Mouse (Mus musculus): ENCODE data around the gene Tenm3. TPM values are rescaled to one million over a fixed set of nuclear protein-coding genes. Genes with fewer than 3 reads are reported as not detected.

Gene Tenm3
- polyA plus RNA-seq, 1 experiment from 2014 or later, result 2.6 TPM

DNA sequence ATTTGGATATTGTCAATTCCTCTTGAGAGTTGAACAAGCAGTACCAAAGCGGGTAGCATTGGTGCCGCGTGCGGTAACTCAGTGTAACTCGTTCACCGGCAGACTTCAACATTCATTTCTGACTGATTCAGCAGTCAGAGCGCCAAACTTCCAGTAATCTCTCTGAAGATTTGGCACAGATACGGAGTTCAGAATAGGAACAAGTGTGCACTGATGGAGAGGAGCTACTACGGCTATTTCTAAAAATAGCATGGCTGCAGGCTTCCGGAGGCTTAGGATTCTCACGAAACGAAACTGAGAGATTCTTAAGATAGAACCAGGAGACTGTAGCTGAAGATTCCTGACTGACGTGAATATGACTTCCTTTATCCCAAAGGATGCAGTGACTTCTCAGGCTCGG lies 332.6 kb downstream of the Tenm3 start:
- no peaks in the 10 kb centered on the region for H3K36me3 ChIP-seq
- no peak overlapping the region for H3K4me3 ChIP-seq (replicated peaks)
- WGBS (ENCODE audit: insufficient replicate concordance), result 73% methylated on average over 14 of the region's 14 CpGs
- no peak overlapping the region for H3K27ac ChIP-seq
- no peaks in the 10 kb centered on the region for H3K4me1 ChIP-seq (replicated peaks)
- H3K4me2 ChIP-seq, result no peak overlapping the region
- DNase-seq, result no peak
- H3K9me3 ChIP-seq (replicated peaks), result no peaks in the 10 kb centered on the region; the same call in 1 of the 2 replicates
- H3K9ac ChIP-seq, result no peak overlapping the region
- no peaks in the 10 kb centered on the region for H3K27me3 ChIP-seq
- ATAC-seq (ENCODE audit: low read depth), result no peak

DNA sequence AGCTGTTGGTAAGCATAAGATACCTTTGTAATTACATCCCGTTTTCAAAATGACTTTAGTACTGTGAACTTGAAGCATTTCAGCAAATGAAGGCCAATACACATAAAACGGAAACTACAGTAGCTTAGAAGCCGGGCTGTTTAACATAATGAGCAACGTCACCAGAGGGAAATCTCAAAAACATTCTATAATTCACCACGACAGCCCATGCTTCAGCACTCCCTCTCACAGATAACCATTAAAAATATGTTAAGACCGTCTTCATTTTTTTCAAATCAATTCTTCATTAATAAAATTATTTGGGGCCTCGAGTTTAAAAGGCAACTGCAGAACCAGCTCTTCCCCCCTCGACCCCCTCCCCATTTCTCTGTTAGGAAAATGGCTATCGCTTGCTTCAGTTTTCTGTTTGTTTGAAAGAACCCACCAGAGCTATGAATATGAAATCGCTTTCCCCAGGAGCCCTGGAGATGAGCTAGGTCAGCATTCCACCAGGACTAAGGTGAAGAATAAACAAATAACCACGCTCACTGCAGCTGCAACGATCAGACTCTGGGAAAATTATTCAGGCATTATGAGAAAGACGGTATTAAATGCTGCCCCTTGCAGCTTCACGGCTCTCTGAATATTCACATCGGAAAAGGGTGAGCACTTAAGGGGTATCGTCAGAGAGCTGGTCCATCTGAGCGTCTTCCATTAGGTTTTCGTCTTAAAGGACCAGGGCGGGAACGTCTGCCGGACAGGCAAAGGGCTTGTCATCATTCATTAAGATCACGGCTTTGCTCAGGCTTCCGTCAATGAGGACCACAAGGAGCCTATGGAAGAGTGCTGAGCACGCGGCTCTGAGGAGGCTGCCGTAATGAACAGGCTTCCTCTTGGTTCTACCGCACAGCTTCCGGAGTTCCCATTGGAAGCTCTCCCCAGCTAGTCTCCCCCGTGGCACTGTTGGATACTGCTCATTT lies 334.8 kb downstream of the Tenm3 start:
- Histone ChIP-seq H3K9ac (no peak overlapping the region), H3K27ac (no peak overlapping the region), H3K36me3 (no peaks in the 10 kb centered on the region), H3K4me2 (no peak overlapping the region), H3K9me3 (replicated peaks) (no peaks in the 10 kb centered on the region; the same call in 1 of the 2 replicates), H3K4me3 (replicated peaks) (no peak overlapping the region), H3K27me3 (no peaks in the 10 kb centered on the region), H3K4me1 (replicated peaks) (no peaks in the 10 kb centered on the region)
- 71% methylated on average over 29 of the region's 29 CpGs for WGBS (ENCODE audit: insufficient replicate concordance)
- ATAC-seq (ENCODE audit: low read depth), result no peak
- DNase-seq, result no peak

DNA sequence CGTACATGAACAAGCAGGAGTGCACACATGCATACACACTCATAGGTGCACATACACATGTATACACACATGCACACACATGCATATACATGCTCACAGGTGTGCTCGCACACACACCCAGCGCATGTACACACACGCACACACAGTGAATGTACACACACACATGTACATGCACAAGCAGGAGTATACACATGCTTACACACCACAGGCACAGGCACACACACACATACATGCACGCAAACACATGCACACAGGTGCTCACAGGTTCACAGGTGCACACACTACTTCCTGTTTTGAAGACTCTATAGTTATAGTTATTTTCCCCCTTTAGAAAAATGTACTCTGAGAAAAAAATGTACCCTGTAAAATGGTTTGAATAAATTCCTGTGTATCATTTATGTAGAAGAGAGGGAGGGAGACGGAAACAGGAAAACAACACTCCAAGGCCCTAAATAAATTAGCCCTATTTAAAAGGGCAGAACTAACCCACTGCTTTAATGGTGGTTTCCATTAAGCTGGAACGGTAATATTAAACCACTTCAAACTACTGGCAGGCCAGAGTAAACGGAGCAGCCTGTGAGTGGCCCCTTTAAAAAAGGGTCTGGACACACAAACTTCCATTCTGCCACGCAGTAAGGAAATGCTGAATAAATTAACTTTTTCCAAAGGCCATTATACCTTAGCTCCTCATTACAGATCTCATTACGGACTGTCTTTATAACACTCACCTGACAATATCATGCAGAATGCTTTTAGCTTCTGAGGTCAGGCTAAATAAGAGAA lies 335.8 kb downstream of the Tenm3 start:
- WGBS (ENCODE audit: insufficient replicate concordance), result 71% methylated on average over 10 of the region's 10 CpGs
- no peak for ATAC-seq (ENCODE audit: low read depth)
- H3K36me3 ChIP-seq, result no peaks in the 10 kb centered on the region
- no peaks in the 10 kb centered on the region; the same call in 1 of the 2 replicates for H3K9me3 ChIP-seq (replicated peaks)
- H3K27ac ChIP-seq, result no peak overlapping the region
- no peaks in the 10 kb centered on the region for H3K4me1 ChIP-seq (replicated peaks)
- no peak overlapping the region for H3K4me3 ChIP-seq (replicated peaks)
- no peaks in the 10 kb centered on the region for H3K27me3 ChIP-seq
- H3K9ac ChIP-seq, result no peak overlapping the region
- H3K4me2 ChIP-seq, result no peak overlapping the region
- DNase-seq, result no peak

DNA sequence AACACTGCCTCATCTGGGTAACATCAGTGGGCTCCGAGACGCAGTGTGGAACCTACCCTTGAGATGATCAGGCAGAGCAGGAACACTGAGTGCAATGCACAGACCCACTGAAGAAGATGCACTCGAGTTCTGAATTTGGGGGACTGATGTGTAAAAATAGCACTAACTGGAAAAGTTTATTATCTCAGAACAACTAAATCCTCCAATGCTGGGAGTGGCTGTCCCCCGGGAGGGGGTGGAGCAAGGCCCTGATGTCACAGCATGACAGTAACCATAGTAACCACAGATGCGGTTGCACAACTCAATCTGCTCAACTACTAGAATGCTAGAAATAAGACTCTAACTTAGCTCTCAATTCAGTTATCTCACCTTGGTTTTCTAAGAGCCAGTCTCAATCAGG lies 351.3 kb downstream of the Tenm3 start:
- Histone ChIP-seq H3K27me3 (no peaks in the 10 kb centered on the region), H3K36me3 (no peaks in the 10 kb centered on the region), H3K4me3 (replicated peaks) (no peak overlapping the region), H3K9ac (no peak overlapping the region), H3K9me3 (replicated peaks) (0 out of 2 replicates have a peak, but pooled peaks cover 4% of the 10 kb centered on the region), H3K4me1 (replicated peaks) (no peaks in the 10 kb centered on the region; the same call in 1 of the 2 replicates), H3K4me2 (no peak overlapping the region), H3K27ac (no peak overlapping the region)
- no peak for ATAC-seq (ENCODE audit: low read depth)
- 68% methylated on average over 5 of the region's 5 CpGs for WGBS (ENCODE audit: insufficient replicate concordance)
- DNase-seq, result no peak

DNA sequence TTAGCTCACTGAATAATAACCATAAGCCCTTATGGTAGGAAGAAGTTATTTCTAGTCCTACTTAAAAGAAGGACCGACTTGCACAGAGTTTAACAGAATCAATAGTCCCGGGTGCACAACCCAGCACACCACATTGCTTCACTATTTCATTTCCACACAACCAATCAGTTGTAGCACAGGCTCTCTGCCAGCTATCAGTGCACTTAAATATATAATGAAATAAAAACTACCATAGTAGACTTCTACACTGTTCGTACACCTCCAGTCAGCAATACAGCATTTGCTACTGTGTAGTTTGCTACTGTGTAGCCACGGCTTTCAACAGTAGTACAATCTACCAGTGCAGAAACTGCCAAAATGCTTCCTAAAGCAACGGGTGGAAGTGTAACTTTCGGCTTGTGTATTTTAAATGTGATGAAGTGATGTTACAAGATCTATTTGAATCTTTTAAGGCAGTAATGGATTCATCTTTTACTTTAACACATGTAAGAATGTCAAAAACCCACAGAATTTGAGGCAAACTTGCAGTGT lies 353.1 kb downstream of the Tenm3 start:
- Histone ChIP-seq H3K4me1 (replicated peaks) (no peaks in the 10 kb centered on the region; the same call in 1 of the 2 replicates), H3K4me2 (no peak overlapping the region), H3K36me3 (no peaks in the 10 kb centered on the region), H3K27ac (no peak overlapping the region), H3K9ac (no peak overlapping the region), H3K9me3 (replicated peaks) (0 out of 2 replicates have a peak, but pooled peaks cover 4% of the 10 kb centered on the region), H3K27me3 (no peaks in the 10 kb centered on the region), H3K4me3 (replicated peaks) (no peak overlapping the region)
- no peak for ATAC-seq (ENCODE audit: low read depth)
- WGBS (ENCODE audit: insufficient replicate concordance), result 63% methylated on average over 6 of the region's 6 CpGs
- no peak for DNase-seq

DNA sequence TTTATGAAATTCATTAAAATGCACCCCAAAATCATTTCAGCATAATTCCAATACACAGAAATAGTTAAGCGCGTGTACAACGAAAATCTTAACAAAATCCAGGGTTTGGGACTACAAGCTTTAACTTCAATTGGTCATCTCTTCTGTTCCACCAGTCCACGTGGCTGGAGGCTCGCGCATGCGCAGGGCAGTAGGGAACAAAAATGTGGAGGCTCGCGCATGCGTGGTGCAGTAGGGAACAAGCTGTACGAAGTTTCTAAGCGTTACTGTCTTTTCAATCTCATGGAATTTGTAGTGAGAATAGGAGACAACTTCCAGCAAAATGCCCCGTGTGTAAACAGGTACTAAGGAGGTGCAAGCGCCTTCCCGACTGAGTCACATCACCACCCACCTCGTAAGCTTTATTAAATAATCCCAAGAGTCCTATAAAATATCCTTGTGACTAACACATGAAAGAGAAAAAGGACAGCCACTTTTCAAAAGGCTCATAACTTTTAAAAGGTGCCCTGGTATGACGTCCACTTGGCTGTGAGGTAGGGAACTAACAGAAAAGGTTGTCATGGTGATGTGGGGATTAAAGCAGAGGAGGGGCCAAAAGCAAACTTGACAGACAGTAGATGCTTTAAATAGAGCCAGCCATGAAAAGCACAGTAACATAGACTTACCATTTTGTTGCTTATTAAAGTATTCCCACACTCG lies 353.7 kb downstream of the Tenm3 start:
- H3K36me3 ChIP-seq, result no peaks in the 10 kb centered on the region
- DNase-seq (no peak), ATAC-seq (ENCODE audit: low read depth) (no peak)
- no peak overlapping the region for H3K4me3 ChIP-seq (replicated peaks)
- H3K27ac ChIP-seq, result no peak overlapping the region
- H3K4me2 ChIP-seq, result no peak overlapping the region
- 74% methylated on average over 18 of the region's 18 CpGs for WGBS (ENCODE audit: insufficient replicate concordance)
- H3K4me1 ChIP-seq (replicated peaks), result no peaks in the 10 kb centered on the region; the same call in 1 of the 2 replicates
- no peak overlapping the region for H3K9ac ChIP-seq
- H3K27me3 ChIP-seq, result no peaks in the 10 kb centered on the region
- H3K9me3 ChIP-seq (replicated peaks), result 0 out of 2 replicates have a peak, but pooled peaks cover 4% of the 10 kb centered on the region

DNA sequence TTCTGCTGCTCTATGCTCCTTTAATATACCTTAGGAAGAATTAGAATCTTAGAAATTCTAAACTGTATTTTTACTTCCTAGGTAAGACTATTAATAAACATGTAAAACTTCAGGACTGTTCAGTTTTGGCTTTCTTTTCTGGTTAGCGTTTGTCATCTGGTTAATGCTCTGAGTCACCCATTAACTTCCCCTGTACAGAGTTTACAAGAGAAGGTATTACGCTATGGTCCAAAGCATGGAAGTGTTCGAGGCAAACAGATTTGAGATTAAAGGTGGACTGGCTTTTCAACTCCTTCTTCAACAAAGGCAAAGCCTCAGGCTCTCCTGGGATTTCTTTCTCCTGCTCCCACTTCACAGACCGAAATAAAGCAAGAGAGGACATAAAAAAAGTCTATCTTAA lies 354.3 kb downstream of the Tenm3 start:
- H3K4me2 ChIP-seq, result no peak overlapping the region
- no peaks in the 10 kb centered on the region for H3K36me3 ChIP-seq
- 0 out of 2 replicates have a peak, but pooled peaks cover 4% of the 10 kb centered on the region for H3K9me3 ChIP-seq (replicated peaks)
- DNase-seq (no peak), ATAC-seq (ENCODE audit: low read depth) (no peak)
- H3K27ac ChIP-seq, result no peak overlapping the region
- no peak overlapping the region for H3K4me3 ChIP-seq (replicated peaks)
- H3K9ac ChIP-seq, result no peak overlapping the region
- 57% methylated on average over 4 of the region's 4 CpGs for WGBS (ENCODE audit: insufficient replicate concordance)
- H3K27me3 ChIP-seq, result no peaks in the 10 kb centered on the region
- H3K4me1 ChIP-seq (replicated peaks), result no peaks in the 10 kb centered on the region; the same call in 1 of the 2 replicates

DNA sequence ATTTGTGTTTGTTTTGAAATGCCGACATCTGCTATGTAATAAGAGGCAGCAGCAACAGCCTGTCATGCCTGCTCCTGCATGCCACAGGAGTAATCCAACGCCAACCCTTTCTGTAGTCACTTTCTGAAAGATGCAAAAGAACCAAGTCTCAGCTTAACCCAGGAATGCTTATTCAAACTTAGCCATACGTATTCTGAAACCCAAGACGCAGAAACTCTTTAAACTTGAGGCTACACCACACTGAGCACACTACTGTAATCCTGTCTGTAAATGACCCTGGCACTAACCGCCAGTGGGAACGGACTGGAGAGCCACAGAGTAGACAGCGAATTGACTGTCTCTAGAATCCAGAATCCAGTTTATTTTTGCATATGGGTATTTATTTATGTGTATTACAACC lies 354.9 kb downstream of the Tenm3 start:
- Histone ChIP-seq H3K27ac (no peak overlapping the region), H3K9ac (no peak overlapping the region), H3K4me1 (replicated peaks) (no peaks in the 10 kb centered on the region; the same call in 1 of the 2 replicates), H3K9me3 (replicated peaks) (0 out of 2 replicates have a peak, but pooled peaks cover 4% of the 10 kb centered on the region), H3K4me3 (replicated peaks) (no peak overlapping the region), H3K36me3 (no peaks in the 10 kb centered on the region), H3K4me2 (no peak overlapping the region), H3K27me3 (no peaks in the 10 kb centered on the region)
- DNase-seq (no peak), ATAC-seq (ENCODE audit: low read depth) (no peak)
- 64% methylated on average over 7 of the region's 7 CpGs for WGBS (ENCODE audit: insufficient replicate concordance)

DNA sequence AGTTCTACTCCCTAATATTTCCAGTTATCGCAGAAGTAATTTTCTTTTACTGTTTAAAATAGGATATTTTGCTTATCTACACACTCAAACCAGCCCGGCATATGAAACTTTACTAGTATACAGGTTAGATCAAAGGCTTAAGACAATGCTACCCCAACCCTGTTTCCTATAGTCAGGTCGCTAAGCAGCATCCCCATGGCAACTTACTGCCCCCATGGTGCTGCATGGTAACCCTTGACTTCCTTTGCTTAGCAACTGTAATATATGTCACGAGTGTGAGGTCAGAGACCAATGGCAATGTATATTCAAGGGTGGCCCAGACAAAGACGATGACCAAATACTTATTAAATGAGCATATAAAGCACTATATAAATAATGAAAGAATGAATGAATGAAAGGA lies 359.6 kb downstream of the Tenm3 start:
- Histone ChIP-seq H3K4me2 (no peak overlapping the region), H3K27me3 (no peaks in the 10 kb centered on the region), H3K9ac (no peak overlapping the region), H3K36me3 (no peaks in the 10 kb centered on the region), H3K4me1 (replicated peaks) (no peaks in the 10 kb centered on the region; the same call in 1 of the 2 replicates), H3K4me3 (replicated peaks) (no peak overlapping the region), H3K9me3 (replicated peaks) (no peaks in the 10 kb centered on the region), H3K27ac (no peak overlapping the region)
- 58% methylated on average over 5 of the region's 5 CpGs for WGBS (ENCODE audit: insufficient replicate concordance)
- DNase-seq, result no peak
- ATAC-seq (ENCODE audit: low read depth), result no peak

DNA sequence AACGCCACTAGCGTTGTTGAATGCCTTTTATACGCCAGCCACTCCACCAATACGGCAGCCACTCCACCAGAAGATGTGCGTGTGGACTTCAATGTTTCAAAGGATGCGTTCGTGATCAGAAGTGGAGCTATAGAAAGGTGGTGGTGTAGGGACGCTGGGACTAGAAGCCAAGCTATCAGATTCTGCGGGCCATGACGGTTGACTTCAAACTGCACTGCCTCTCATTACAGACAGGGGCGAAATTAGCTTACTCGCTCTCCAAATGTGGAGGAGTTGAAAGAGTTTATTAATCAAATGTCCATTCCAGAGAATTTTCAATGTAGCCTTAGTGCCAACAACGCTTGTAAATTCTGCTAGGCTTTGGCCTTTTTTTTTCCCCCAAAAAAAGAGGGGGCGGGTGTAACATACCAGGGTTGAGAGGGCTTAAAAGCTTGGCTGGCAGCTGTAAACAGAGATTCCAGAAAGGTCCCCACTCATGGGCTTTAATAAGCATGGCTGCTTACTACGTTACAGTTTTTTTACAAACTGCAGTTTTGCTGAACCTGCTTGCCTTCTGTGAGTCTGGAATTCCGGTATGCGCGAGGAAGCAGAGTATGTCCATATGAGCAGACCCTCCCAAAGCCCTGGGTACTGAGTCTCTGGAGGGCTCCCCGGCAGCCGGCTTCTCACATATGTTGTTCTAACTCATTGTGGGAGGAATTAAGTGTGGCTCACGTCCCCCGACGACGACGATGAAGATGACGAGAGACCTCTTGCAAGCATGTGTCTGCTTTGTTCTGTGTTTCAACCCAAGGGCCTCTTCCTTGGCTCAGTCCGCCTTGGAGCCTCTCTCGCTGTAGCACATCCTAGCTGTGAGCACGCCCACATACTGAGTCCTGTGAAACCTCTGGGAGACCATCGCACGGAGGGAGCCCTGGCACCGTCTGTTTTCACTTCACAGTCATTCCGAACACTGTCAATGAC lies 361.8 kb downstream of the Tenm3 start:
- DNase-seq (no peak), ATAC-seq (ENCODE audit: low read depth) (no peak)
- WGBS (ENCODE audit: insufficient replicate concordance), result 75% methylated on average over 33 of the region's 33 CpGs

More for the DNA sequence above, 361.8 kb downstream of the Tenm3 start:
- Histone ChIP-seq H3K4me3 (replicated peaks) (no peak overlapping the region), H3K27me3 (no peaks in the 10 kb centered on the region), H3K4me2 (no peak overlapping the region), H3K36me3 (no peaks in the 10 kb centered on the region), H3K4me1 (replicated peaks) (no peaks in the 10 kb centered on the region), H3K9ac (no peak overlapping the region), H3K27ac (no peak overlapping the region), H3K9me3 (replicated peaks) (no peaks in the 10 kb centered on the region)
